Mouse (Mus musculus): ENCODE results near the gene Ifna16. TPM values are rescaled to one million over a fixed set of nuclear protein-coding genes. Genes with fewer than 3 reads are reported as not detected.

The Ifna16 gene
- polyA plus RNA-seq, 1 experiment = not detected

DNA sequence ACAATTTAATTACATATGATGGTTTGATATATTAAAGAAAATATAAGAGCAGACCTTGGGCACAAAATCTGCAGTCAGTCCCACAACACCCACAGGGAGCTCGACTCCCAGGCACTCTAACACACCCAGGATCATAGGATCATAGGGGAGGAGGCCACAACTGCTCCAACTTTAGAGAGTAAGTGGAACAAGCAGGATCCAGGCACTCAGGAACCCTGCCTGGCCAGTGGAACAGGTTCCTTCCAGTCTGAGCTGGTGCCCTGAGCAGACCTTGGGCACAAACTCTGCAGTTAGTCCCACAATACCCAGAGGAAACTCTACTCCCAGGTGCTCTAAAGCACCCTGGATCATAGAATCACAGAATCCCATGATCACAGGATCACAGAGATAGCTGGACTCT lies 21.3 kb downstream of the Ifna16 start:
- TF ChIP-seq POLR2A (IDR thresholded peaks at IDR 0.05; ENCODE audit: borderline replicate concordance, low read depth, low read length) = no peak
- TF ChIP-seq CTCF (IDR thresholded peaks at IDR 0.05; ENCODE audit: low read depth, low read length) = no peak
- Histone ChIP-seq H3K4me3 (ENCODE audit: insufficient read depth, low read length) (no peak overlapping the region), H3K4me1 (ENCODE audit: control insufficient read depth, insufficient read depth, low read length) (no peaks in the 10 kb centered on the region), H3K27ac (ENCODE audit: insufficient read depth, low read depth, low read length) (no peak overlapping the region)

DNA sequence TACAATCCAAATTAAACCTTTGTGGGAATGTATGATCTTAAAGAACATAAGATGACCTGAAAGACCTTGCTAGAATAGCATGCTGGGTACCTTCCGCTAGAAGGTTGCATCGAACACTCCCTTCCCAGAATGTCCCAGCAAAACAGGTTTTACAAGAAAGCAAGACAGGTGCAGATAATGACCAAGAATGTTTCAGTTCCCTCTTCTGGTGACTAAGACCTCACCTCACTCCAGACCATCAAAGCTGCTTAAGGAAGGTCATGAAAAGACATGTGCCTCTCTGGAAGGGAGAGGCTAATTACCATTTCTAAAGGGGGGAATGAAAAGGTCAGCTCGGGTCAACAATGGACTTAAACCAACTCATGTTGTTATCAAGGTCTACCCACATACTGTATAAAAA lies 23.1 kb downstream of the Ifna16 start:
- TF ChIP-seq POLR2A (IDR thresholded peaks at IDR 0.05; ENCODE audit: borderline replicate concordance, low read depth, low read length) (no peak), CTCF (IDR thresholded peaks at IDR 0.05; ENCODE audit: low read depth, low read length) (no peak)
- H3K27ac ChIP-seq (ENCODE audit: insufficient read depth, low read depth, low read length) = no peak overlapping the region
- H3K4me1 ChIP-seq (ENCODE audit: control insufficient read depth, insufficient read depth, low read length) = no peaks in the 10 kb centered on the region
- H3K4me3 ChIP-seq (ENCODE audit: insufficient read depth, low read length) = no peak overlapping the region

DNA sequence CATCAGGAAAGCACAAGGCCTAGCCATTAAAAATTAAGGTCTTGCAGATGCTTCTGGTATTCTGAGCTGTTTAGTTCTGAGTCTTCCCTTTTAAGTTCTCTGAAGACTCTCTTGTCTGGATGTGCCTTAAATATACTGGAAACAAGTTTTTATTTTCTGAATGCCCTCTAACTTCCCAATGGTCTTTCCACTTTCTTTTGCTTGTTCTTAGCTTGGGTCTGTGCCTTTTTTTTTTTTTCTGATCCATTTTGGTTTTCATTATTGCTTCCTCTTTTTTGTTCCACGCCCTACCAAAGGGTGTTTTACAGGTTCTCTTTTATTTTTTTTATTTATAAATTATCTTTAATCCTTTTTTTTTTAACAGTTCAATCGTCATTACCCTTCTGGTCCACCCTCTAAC lies 32.4 kb downstream of the Ifna16 start, which contains the start of gene Ifna13:
Gene Ifna13 (minus strand): TSS at position 101 of the 400 bp plus-strand sequence.
- TF ChIP-seq POLR2A (IDR thresholded peaks at IDR 0.05; ENCODE audit: borderline replicate concordance, low read depth, low read length) (no peak), CTCF (IDR thresholded peaks at IDR 0.05; ENCODE audit: low read depth, low read length) (no peak)
- no peaks in the 10 kb centered on the region for H3K4me1 ChIP-seq (ENCODE audit: control insufficient read depth, insufficient read depth, low read length)
- H3K4me3 ChIP-seq (ENCODE audit: insufficient read depth, low read length) = no peak within 1 kb of the TSS
- no peak within 1 kb of the TSS for H3K27ac ChIP-seq (ENCODE audit: insufficient read depth, low read depth, low read length)

DNA sequence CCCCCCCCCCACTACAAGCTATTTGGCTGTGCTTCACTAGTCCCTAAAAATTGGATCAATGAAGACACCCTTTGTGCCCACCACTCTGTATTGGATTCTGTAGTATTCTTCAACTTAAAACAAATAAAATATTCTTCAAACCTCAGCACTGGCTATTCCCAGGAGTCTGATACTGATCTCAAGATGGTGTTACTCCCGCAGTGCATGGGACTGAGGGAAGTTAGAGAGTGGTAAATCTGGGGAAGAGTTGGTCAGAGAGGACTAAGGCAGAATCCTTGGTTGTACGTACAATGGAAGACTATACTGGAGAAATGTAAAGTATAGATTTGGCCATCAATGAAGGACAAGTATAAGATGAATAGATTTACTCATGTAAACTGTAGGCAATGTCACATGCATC lies 34.2 kb downstream of the Ifna16 start:
- TF ChIP-seq CTCF (IDR thresholded peaks at IDR 0.05; ENCODE audit: low read depth, low read length) = no peak
- TF ChIP-seq POLR2A (IDR thresholded peaks at IDR 0.05; ENCODE audit: borderline replicate concordance, low read depth, low read length) = no peak
- Histone ChIP-seq H3K4me1 (ENCODE audit: control insufficient read depth, insufficient read depth, low read length) (no peaks in the 10 kb centered on the region), H3K4me3 (ENCODE audit: insufficient read depth, low read length) (no peak overlapping the region), H3K27ac (ENCODE audit: insufficient read depth, low read depth, low read length) (no peak overlapping the region)

DNA sequence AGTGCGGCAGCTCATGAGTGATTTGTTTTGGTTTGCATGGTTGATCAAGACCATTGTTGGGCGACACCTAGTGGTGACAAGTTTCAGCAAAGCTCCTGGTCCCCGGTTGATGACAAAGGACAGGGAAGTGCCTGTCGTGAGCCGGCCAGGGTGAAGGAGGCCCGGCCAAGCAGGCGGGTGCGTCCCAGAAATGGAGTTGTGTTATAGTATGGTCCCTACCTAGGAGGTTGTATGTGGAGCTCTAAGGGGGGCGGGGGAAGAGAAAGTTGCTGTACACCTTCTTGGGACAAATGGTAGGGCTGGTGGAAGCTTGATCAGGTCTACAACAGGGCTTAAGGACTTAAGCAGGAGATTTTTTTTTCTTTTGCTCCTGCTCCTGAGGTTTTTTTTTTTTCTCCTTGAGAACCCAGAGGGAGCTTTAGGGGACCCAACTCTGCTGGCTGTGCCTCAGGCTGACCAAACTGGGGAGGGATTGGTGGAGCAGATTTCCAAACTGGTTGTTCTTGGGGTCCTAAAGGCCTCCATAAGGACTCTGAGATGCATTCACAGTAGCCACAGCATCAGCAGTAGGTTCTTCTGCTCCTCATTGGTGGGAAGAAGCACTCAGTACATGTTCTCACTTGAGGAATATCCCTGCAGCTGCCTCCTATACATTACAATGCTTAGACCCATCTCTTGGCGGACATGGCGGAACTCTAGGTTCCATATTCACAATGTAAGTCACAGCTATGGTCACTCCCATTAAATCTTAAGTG lies 35.5 kb downstream of the Ifna16 start:
- no peaks in the 10 kb centered on the region for H3K4me1 ChIP-seq (ENCODE audit: control insufficient read depth, insufficient read depth, low read length)
- H3K4me3 ChIP-seq (ENCODE audit: insufficient read depth, low read length) = peak overlapping the region; percentile 65
- TF ChIP-seq POLR2A (IDR thresholded peaks at IDR 0.05; ENCODE audit: borderline replicate concordance, low read depth, low read length) = no peak
- peak; percentile 100 for TF ChIP-seq CTCF (IDR thresholded peaks at IDR 0.05; ENCODE audit: low read depth, low read length)
- H3K27ac ChIP-seq (ENCODE audit: insufficient read depth, low read depth, low read length) = no peak overlapping the region

DNA sequence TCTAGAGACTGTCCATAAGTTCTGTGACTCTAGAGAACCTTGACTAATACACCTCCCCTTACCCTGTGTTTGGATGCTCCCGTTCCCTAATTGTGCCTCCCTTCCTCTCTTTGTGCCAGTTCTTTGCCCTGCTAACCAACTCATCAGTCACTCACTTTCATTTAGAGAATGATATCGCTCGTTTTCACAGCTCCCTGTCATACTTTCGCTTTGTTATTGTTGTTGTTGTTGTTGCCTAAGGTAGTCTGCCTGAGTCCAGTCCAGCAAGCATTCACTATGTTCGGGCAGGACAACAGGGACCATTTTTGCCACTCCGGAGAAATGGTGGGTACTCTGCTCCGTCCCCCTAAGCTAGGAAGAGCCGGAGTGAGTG lies 36.0 kb downstream of the Ifna16 start:
- no peak overlapping the region for H3K27ac ChIP-seq (ENCODE audit: insufficient read depth, low read depth, low read length)
- no peaks in the 10 kb centered on the region for H3K4me1 ChIP-seq (ENCODE audit: control insufficient read depth, insufficient read depth, low read length)
- no peak for TF ChIP-seq CTCF (IDR thresholded peaks at IDR 0.05; ENCODE audit: low read depth, low read length)
- no peak for TF ChIP-seq POLR2A (IDR thresholded peaks at IDR 0.05; ENCODE audit: borderline replicate concordance, low read depth, low read length)
- H3K4me3 ChIP-seq (ENCODE audit: insufficient read depth, low read length) = peak overlapping the region; percentile 65

DNA sequence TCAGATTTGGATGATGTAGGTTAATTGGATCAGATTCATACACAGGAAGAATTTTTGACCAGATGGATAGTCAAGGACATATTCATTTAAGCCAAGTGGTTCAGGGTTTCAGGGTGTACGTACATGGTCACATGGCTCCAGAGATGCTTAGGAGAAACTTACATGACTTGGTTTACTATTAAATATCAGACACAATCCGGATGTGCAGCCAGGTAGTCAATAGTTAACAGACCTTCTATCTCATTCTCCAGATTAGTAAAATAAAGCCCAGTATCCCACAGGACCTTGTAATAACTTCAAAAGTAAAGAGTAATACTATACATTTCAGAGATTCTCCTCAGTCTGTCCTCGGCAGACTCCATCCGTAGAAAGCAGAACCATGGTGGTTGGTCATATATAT lies 42.4 kb downstream of the Ifna16 start, which contains the start of gene C87499:
Gene C87499 (minus strand): TSS at position 101 of the 400 bp plus-strand sequence.
- no peak for TF ChIP-seq POLR2A (IDR thresholded peaks at IDR 0.05; ENCODE audit: borderline replicate concordance, low read depth, low read length)
- TF ChIP-seq CTCF (IDR thresholded peaks at IDR 0.05; ENCODE audit: low read depth, low read length) = no peak
- no peak within 1 kb of the TSS for H3K4me3 ChIP-seq (ENCODE audit: insufficient read depth, low read length)
- H3K27ac ChIP-seq (ENCODE audit: insufficient read depth, low read depth, low read length) = no peak within 1 kb of the TSS
- no peaks in the 10 kb centered on the region for H3K4me1 ChIP-seq (ENCODE audit: control insufficient read depth, insufficient read depth, low read length)

Other genes starting within 250 kb of the Ifna16 start
- 121 and 136 TPM in 2 replicates for gene Hacd4, start 238.0 kb downstream of the Ifna16 start, polyA plus RNA-seq (2012; ENCODE audit: insufficient read depth, insufficient read length, missing spikeins)
- not detected in 2 replicates for gene Ifnb1, start 154.2 kb downstream of the Ifna16 start, polyA plus RNA-seq (2012; ENCODE audit: insufficient read depth, insufficient read length, missing spikeins)
- gene Ifna15, start 118.7 kb downstream of the Ifna16 start, polyA plus RNA-seq (2012; ENCODE audit: insufficient read depth, insufficient read length, missing spikeins) = not detected in 2 replicates
- not detected in 2 replicates for gene Ifna14, start 105.1 kb downstream of the Ifna16 start, polyA plus RNA-seq (2012; ENCODE audit: insufficient read depth, insufficient read length, missing spikeins)
- gene Ifna9, start 84.5 kb downstream of the Ifna16 start, polyA plus RNA-seq (2012; ENCODE audit: insufficient read depth, insufficient read length, missing spikeins) = not detected in 2 replicates
- not detected in 2 replicates for gene Ifna12, start 73.5 kb downstream of the Ifna16 start, polyA plus RNA-seq (2012; ENCODE audit: insufficient read depth, insufficient read length, missing spikeins)
- gene C87499, start 42.5 kb downstream of the Ifna16 start, polyA plus RNA-seq (2012; ENCODE audit: insufficient read depth, insufficient read length, missing spikeins) = not detected in 2 replicates
- gene Ifna13, start 32.5 kb downstream of the Ifna16 start, polyA plus RNA-seq (2012; ENCODE audit: insufficient read depth, insufficient read length, missing spikeins) = not detected in 2 replicates
- gene Ifna2, start 7.0 kb upstream of the Ifna16 start, polyA plus RNA-seq (2012; ENCODE audit: insufficient read depth, insufficient read length, missing spikeins) = not detected in 2 replicates
- gene Ifnab, start 14.4 kb upstream of the Ifna16 start, polyA plus RNA-seq (2012; ENCODE audit: insufficient read depth, insufficient read length, missing spikeins) = not detected in 2 replicates
- gene Gm26566, start 44.9 kb upstream of the Ifna16 start, polyA plus RNA-seq (2012; ENCODE audit: insufficient read depth, insufficient read length, missing spikeins) = not detected in 2 replicates
- gene Klhl9, start 45.5 kb upstream of the Ifna16 start, polyA plus RNA-seq (2012; ENCODE audit: insufficient read depth, insufficient read length, missing spikeins) = 60.5 and 64.8 TPM in 2 replicates
- gene Gm13271, start 77.9 kb upstream of the Ifna16 start, polyA plus RNA-seq (2012; ENCODE audit: insufficient read depth, insufficient read length, missing spikeins) = not detected in 2 replicates
- not detected in 2 replicates for gene Gm13283, start 83.2 kb upstream of the Ifna16 start, polyA plus RNA-seq (2012; ENCODE audit: insufficient read depth, insufficient read length, missing spikeins)
- not detected in 2 replicates for gene Gm13290, start 96.9 kb upstream of the Ifna16 start, polyA plus RNA-seq (2012; ENCODE audit: insufficient read depth, insufficient read length, missing spikeins)
- not detected in 2 replicates for gene Gm13289, start 100.0 kb upstream of the Ifna16 start, polyA plus RNA-seq (2012; ENCODE audit: insufficient read depth, insufficient read length, missing spikeins)
- gene Gm13272, start 102.9 kb upstream of the Ifna16 start, polyA plus RNA-seq (2012; ENCODE audit: insufficient read depth, insufficient read length, missing spikeins) = not detected in 2 replicates
- gene Ifnz, start 105.2 kb upstream of the Ifna16 start, polyA plus RNA-seq (2012; ENCODE audit: insufficient read depth, insufficient read length, missing spikeins) = not detected in 2 replicates
- not detected in 2 replicates for gene Gm13276, start 108.8 kb upstream of the Ifna16 start, polyA plus RNA-seq (2012; ENCODE audit: insufficient read depth, insufficient read length, missing spikeins)
- not detected in 2 replicates for gene Gm13277, start 111.7 kb upstream of the Ifna16 start, polyA plus RNA-seq (2012; ENCODE audit: insufficient read depth, insufficient read length, missing spikeins)
- gene Gm13278, start 114.6 kb upstream of the Ifna16 start, polyA plus RNA-seq (2012; ENCODE audit: insufficient read depth, insufficient read length, missing spikeins) = not detected in 2 replicates
- not detected in 2 replicates for gene Gm13275, start 117.6 kb upstream of the Ifna16 start, polyA plus RNA-seq (2012; ENCODE audit: insufficient read depth, insufficient read length, missing spikeins)
- not detected in 2 replicates for gene Gm13279, start 120.5 kb upstream of the Ifna16 start, polyA plus RNA-seq (2012; ENCODE audit: insufficient read depth, insufficient read length, missing spikeins)
- gene Gm13285, start 122.7 kb upstream of the Ifna16 start, polyA plus RNA-seq (2012; ENCODE audit: insufficient read depth, insufficient read length, missing spikeins) = not detected in 2 replicates
- not detected in 2 replicates for gene Gm13287, start 126.3 kb upstream of the Ifna16 start, polyA plus RNA-seq (2012; ENCODE audit: insufficient read depth, insufficient read length, missing spikeins)
- gene Gm13288, start 128.6 kb upstream of the Ifna16 start, polyA plus RNA-seq (2012; ENCODE audit: insufficient read depth, insufficient read length, missing spikeins) = not detected in 2 replicates
- not detected in 2 replicates for gene Ifna7, start 139.3 kb upstream of the Ifna16 start, polyA plus RNA-seq (2012; ENCODE audit: insufficient read depth, insufficient read length, missing spikeins)
- not detected in 2 replicates for gene Ifna11, start 143.0 kb upstream of the Ifna16 start, polyA plus RNA-seq (2012; ENCODE audit: insufficient read depth, insufficient read length, missing spikeins)
- not detected in 2 replicates for gene Ifna6, start 150.5 kb upstream of the Ifna16 start, polyA plus RNA-seq (2012; ENCODE audit: insufficient read depth, insufficient read length, missing spikeins)
- gene Ifna5, start 158.6 kb upstream of the Ifna16 start, polyA plus RNA-seq (2012; ENCODE audit: insufficient read depth, insufficient read length, missing spikeins) = not detected in 2 replicates
- not detected in 2 replicates for gene Ifna4, start 164.9 kb upstream of the Ifna16 start, polyA plus RNA-seq (2012; ENCODE audit: insufficient read depth, insufficient read length, missing spikeins)
- not detected in 2 replicates for gene Ifna1, start 173.2 kb upstream of the Ifna16 start, polyA plus RNA-seq (2012; ENCODE audit: insufficient read depth, insufficient read length, missing spikeins)
- not detected in 2 replicates for gene Ifne, start 203.3 kb upstream of the Ifna16 start, polyA plus RNA-seq (2012; ENCODE audit: insufficient read depth, insufficient read length, missing spikeins)

Measured in bone marrow macrophage, adult 2 months (primary cell).